Mouse (Mus musculus) lung, adult 2 months (tissue): ENCODE measurements at regions not wholly inside any gene's neighbourhood (a gene's known extent, or its start where the extent isn't known, plus 50 kb on each side); places are given as distances from the start of the nearest gene placed in this dataset.

Source experiments
- CTCF ChIP-seq: fragments of 200-500 bp; IDR thresholded peaks from 2 replicates; pipeline ENCODE4 v1.5.1; 2011; ENCODE audit warnings: mild to moderate bottlenecking, low read length, control low read depth; ENCODE audit not compliant: insufficient read depth
- POLR2A ChIP-seq: fragments of 200-500 bp; IDR thresholded peaks from 2 replicates; pipeline ENCODE4 v1.6.1; 2011; ENCODE audit warnings: low read depth, mild to moderate bottlenecking, control low read depth, low read length, borderline replicate concordance; ENCODE audit errors: extremely low read depth

DNA sequence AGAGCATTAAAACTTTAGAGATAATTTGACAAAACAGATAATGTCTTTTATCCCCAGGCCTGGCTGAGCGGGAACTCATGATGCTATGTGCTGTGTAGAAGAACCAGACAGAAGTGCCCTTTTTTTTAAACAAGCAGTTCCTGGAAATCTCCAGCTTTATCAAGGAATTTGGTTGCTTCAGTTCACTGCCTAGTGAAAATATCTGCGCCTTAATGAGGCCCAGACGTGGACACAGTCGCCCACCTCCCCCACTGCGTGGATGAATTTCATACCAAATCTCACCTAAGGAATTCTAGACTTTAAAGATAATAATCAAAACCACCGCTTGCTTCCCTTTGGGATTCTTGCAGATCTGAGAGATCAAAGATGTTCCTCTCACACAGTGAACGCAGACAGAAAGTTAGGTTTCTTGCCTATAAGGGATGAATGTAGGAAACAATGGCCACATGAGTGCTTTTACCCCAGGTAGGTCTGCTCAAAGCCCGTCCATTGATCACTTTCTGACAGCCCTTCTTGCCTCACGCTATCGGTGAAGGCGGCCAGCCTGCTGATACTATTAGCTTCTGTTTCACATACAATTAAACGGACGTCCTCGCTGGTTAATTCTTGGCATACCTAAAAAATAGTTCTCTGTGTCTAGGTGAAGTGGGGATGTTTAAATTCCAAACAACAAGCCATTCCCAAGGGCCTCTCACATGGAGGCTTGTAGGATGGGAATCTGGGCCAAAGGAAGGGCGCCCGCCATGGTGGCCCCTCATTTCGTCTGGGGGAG, 159.6 kb downstream of the 1500009L16Rik start:
- TF ChIP-seq CTCF (no peak), POLR2A (no peak)
